In the genomic region with DNA sequence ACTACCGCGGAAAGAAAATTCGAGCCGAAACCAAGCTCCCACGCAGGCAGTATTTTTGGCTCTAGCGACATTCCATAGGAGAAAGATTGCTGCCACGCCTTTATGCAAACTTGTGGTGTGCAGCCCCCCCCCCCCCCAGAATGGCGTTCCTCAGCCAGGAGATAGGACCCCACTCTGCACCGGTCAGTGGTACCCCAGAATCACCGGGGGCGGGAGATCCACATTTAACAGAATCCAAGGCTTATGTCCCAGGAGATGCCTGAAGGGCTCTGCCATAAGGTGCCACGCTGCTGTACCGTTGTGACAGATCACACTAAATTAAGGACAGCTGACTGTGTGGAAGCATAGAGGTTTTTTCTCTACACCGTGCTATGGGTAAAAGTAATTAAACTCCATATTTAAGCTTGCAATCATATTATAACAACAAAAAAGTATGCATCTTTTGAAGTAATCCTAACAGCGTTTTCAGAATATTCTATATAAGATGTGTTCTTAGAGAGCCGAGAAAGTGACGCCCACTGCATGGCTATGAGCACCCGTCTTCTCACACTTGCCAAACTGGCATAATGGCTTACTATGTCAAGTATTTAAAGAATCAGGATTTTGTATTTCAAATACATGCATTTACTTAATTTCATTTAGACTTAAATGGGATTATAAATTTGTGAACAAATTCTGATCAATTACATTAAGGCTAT, we compare ENCODE assay signal across 8 mouse cellular contexts.
DNase-seq lines count a peak whose midpoint lies in the region; ATAC-seq and TF ChIP-seq lines count a peak whose summit lies in the region.

No protein-coding gene starts in this region.

- DNase-seq in left cerebral cortex, adult 2 months (ENCODE audit: extremely low spot score in 1 of 2, low spot score in 2 of 2), result no peak
- DNase-seq in left cerebral cortex, adult 8-10 months (ENCODE audit: low spot score in 2 of 2), result no peak
- peak; percentile 54 for DNase-seq in hindbrain, embryonic 14.5 days (ENCODE audit: low spot score)
- DNase-seq in gastrocnemius, adult 8-10 months (ENCODE audit: low spot score in 2 of 2), result no peak
- DNase-seq in ovary, postnatal 10 days (ENCODE audit: low spot score), result no peak

- H3K4me3 ChIP-seq in left cerebral cortex, adult 2 months, result peak overlapping the region; percentile 55
- peak overlapping the region; percentile 29 for H3K4me3 ChIP-seq in cortical plate, adult 2 months (ENCODE audit: insufficient read depth, low read length)
- peak overlapping the region; percentile 40 for H3K4me3 ChIP-seq in hindbrain, embryonic 14.5 days (replicated peaks; ENCODE audit: low read length)
- peak overlapping the region; percentile 45 for H3K4me3 ChIP-seq in midbrain, embryonic 15.5 days

- peak overlapping the region; percentile 59 for H3K9ac ChIP-seq in hindbrain, embryonic 14.5 days
- H3K9ac ChIP-seq in midbrain, embryonic 15.5 days, result peak overlapping the region; percentile 63

- 2% methylated on average over 18 of the region's 18 CpGs for WGBS in hindbrain, embryonic 14.5 days
- 2% methylated on average over 18 of the region's 18 CpGs for WGBS in midbrain, embryonic 15.5 days

- H3K9me3 ChIP-seq in hindbrain, embryonic 14.5 days (ENCODE audit: control insufficient read depth, low read length), result no peaks in the 10 kb centered on the region
- no peaks in the 10 kb centered on the region for H3K9me3 ChIP-seq in midbrain, embryonic 15.5 days

- H3K4me1 ChIP-seq in cortical plate, adult 2 months (ENCODE audit: control insufficient read depth, insufficient read depth, low read length), result no peaks in the 10 kb centered on the region
- H3K4me1 ChIP-seq in hindbrain, embryonic 14.5 days (replicated peaks; ENCODE audit: control insufficient read depth, insufficient read depth, low read length), result peaks cover 64% of the 10 kb centered on the region
- peaks cover 45% of the 10 kb centered on the region for H3K4me1 ChIP-seq in midbrain, embryonic 15.5 days

- H3K36me3 ChIP-seq in hindbrain, embryonic 14.5 days (replicated peaks; ENCODE audit: control insufficient read depth, insufficient read depth), result no peaks in the 10 kb centered on the region
- H3K36me3 ChIP-seq in midbrain, embryonic 15.5 days (replicated peaks), result no peaks in the 10 kb centered on the region

- H3K27me3 ChIP-seq in hindbrain, embryonic 14.5 days (ENCODE audit: control insufficient read depth, insufficient read depth, low read length), result no peaks in the 10 kb centered on the region
- H3K27me3 ChIP-seq in midbrain, embryonic 15.5 days (replicated peaks), result no peaks in the 10 kb centered on the region

- peak overlapping the region; percentile 78 for H3K4me2 ChIP-seq in hindbrain, embryonic 14.5 days (replicated peaks)
- peak overlapping the region; percentile 74 for H3K4me2 ChIP-seq in midbrain, embryonic 15.5 days

- intact Hi-C loops in left cerebral cortex, adult 2 months (cut with DNase I), result loop anchor here (5.0 to 10.0 kb wide), 2 partner anchors 122 to 385 kb away; partner anchors contain the start of gene Pbx3

- peak; percentile 77 for ATAC-seq in hindbrain, embryonic 14.5 days (ENCODE audit: low FRiP score)
- ATAC-seq in midbrain, embryonic 15.5 days (replicated peaks), result peak; percentile 70
- ATAC-seq in megakaryocyte progenitor cell, adult 5-6 weeks (replicated peaks; ENCODE audit: poor library complexity), result no peak

- H3K27ac ChIP-seq in left cerebral cortex, adult 2 months, result peak overlapping the region; percentile 58; the same call in 1 of the 2 replicates
- no peak overlapping the region for H3K27ac ChIP-seq in cortical plate, adult 2 months (ENCODE audit: insufficient read depth, low read length)
- peak overlapping the region; percentile 94 for H3K27ac ChIP-seq in hindbrain, embryonic 14.5 days
- peak overlapping the region; percentile 86 for H3K27ac ChIP-seq in midbrain, embryonic 15.5 days

- no peak for TF ChIP-seq POLR2A in cortical plate, adult 2 months (IDR thresholded peaks at IDR 0.05; ENCODE audit: extremely low read depth, insufficient read depth, low read length)

- no peak for TF ChIP-seq CTCF in left cerebral cortex, adult 2 months (IDR thresholded peaks at IDR 0.05)
- TF ChIP-seq CTCF in cortical plate, adult 2 months (IDR thresholded peaks at IDR 0.05; ENCODE audit: extremely low read depth, insufficient read depth, low read length), result no peak
